Mouse (Mus musculus): ENCODE data around the gene D230025D16Rik. TPM values are rescaled to one million over a fixed set of nuclear protein-coding genes. Genes with fewer than 3 reads are reported as not detected.
"Not testable (repeated sequence)": the region's sequence is repeated elsewhere in the genome, so short reads cannot be mapped to it uniquely, and the experiment has no call there.

D230025D16Rik gene
- 0.63 and 1.3 TPM in 2 replicates for polyA plus RNA-seq (2012)

- Histone ChIP-seq H3K4me1 (ENCODE audit: control insufficient read depth) (peaks cover 36% of the 10 kb centered on the region), H3K4me3 (replicated peaks) (peak within 1 kb of the TSS; percentile 67), H3K36me3 (ENCODE audit: control insufficient read depth) (peaks cover 24% of the 10 kb centered on the region), H3K27me3 (ENCODE audit: control insufficient read depth) (no peaks in the 10 kb centered on the region), H3K9me3 (ENCODE audit: control insufficient read depth, low read length) (no peaks in the 10 kb centered on the region)
- no peak for TF ChIP-seq TAL1 (IDR thresholded peaks at IDR 0.05; ENCODE audit: low read length)
- no peak for TF ChIP-seq GATA1 (IDR thresholded peaks at IDR 0.05; ENCODE audit: low read length)
These were observed at the start of gene D230025D16Rik for GRCm38 (mm10) chr8:105224413-105225271. TSS of gene D230025D16Rik (plus strand) at chr8:105225145.

- Histone ChIP-seq H3K27me3 (ENCODE audit: control insufficient read depth) (peaks cover 35% of the 10 kb centered on the region), H3K4me1 (ENCODE audit: control insufficient read depth) (peaks cover 12% of the 10 kb centered on the region)
- H3K36me3 ChIP-seq (ENCODE audit: control insufficient read depth); H3K9me3 ChIP-seq (ENCODE audit: control insufficient read depth, low read length); H3K4me3 ChIP-seq (replicated peaks): not testable (repeated sequence)
These were observed 49.7 kb upstream of the D230025D16Rik start for GRCm38 (mm10) chr8:105175287-105175686.

GRCm38 (mm10) chr8:105178211-105178800 lies 46.6 kb upstream of the D230025D16Rik start:
- no peak overlapping the region for H3K4me3 ChIP-seq (replicated peaks)
- H3K36me3 ChIP-seq (ENCODE audit: control insufficient read depth), result no peaks in the 10 kb centered on the region
- TF ChIP-seq GATA1 (IDR thresholded peaks at IDR 0.05; ENCODE audit: low read length) (no peak), TAL1 (IDR thresholded peaks at IDR 0.05; ENCODE audit: low read length) (no peak)
- no peaks in the 10 kb centered on the region for H3K4me1 ChIP-seq (ENCODE audit: control insufficient read depth)
- H3K9me3 ChIP-seq (ENCODE audit: control insufficient read depth, low read length), result no peaks in the 10 kb centered on the region
- peaks cover 7% of the 10 kb centered on the region for H3K27me3 ChIP-seq (ENCODE audit: control insufficient read depth)

- no peaks in the 10 kb centered on the region for H3K36me3 ChIP-seq (ENCODE audit: control insufficient read depth)
These were observed 42.7 kb upstream of the D230025D16Rik start for GRCm38 (mm10) chr8:105182201-105182600.

GRCm38 (mm10) chr8:105186467-105187005 lies 38.4 kb upstream of the D230025D16Rik start:
- no peaks in the 10 kb centered on the region for H3K27me3 ChIP-seq (ENCODE audit: control insufficient read depth)
- TF ChIP-seq GATA1 (IDR thresholded peaks at IDR 0.05; ENCODE audit: low read length) (no peak), TAL1 (IDR thresholded peaks at IDR 0.05; ENCODE audit: low read length) (no peak)
- no peaks in the 10 kb centered on the region for H3K36me3 ChIP-seq (ENCODE audit: control insufficient read depth)
- no peaks in the 10 kb centered on the region for H3K9me3 ChIP-seq (ENCODE audit: control insufficient read depth, low read length)
- H3K4me1 ChIP-seq (ENCODE audit: control insufficient read depth), result no peaks in the 10 kb centered on the region
- no peak overlapping the region for H3K4me3 ChIP-seq (replicated peaks)

More at GRCm38 (mm10) chr8:105182201-105182600, 42.7 kb upstream of the D230025D16Rik start:
- Histone ChIP-seq H3K4me1 (ENCODE audit: control insufficient read depth) (no peaks in the 10 kb centered on the region), H3K27me3 (ENCODE audit: control insufficient read depth) (no peaks in the 10 kb centered on the region), H3K9me3 (ENCODE audit: control insufficient read depth, low read length) (no peaks in the 10 kb centered on the region), H3K4me3 (replicated peaks) (no peak overlapping the region)
- TF ChIP-seq TAL1 (IDR thresholded peaks at IDR 0.05; ENCODE audit: low read length) (no peak), GATA1 (IDR thresholded peaks at IDR 0.05; ENCODE audit: low read length) (no peak)

- Histone ChIP-seq H3K4me3 (replicated peaks) (no peak overlapping the region), H3K4me1 (ENCODE audit: control insufficient read depth) (no peaks in the 10 kb centered on the region), H3K9me3 (ENCODE audit: control insufficient read depth, low read length) (no peaks in the 10 kb centered on the region), H3K36me3 (ENCODE audit: control insufficient read depth) (no peaks in the 10 kb centered on the region), H3K27me3 (ENCODE audit: control insufficient read depth) (no peaks in the 10 kb centered on the region)
- no peak for TF ChIP-seq TAL1 (IDR thresholded peaks at IDR 0.05; ENCODE audit: low read length)
- no peak for TF ChIP-seq GATA1 (IDR thresholded peaks at IDR 0.05; ENCODE audit: low read length)
These were observed 32.8 kb upstream of the D230025D16Rik start for GRCm38 (mm10) chr8:105192182-105192581.

- Histone ChIP-seq H3K27me3 (ENCODE audit: control insufficient read depth) (no peaks in the 10 kb centered on the region), H3K4me1 (ENCODE audit: control insufficient read depth) (peaks cover 9% of the 10 kb centered on the region), H3K36me3 (ENCODE audit: control insufficient read depth) (no peaks in the 10 kb centered on the region), H3K9me3 (ENCODE audit: control insufficient read depth, low read length) (no peaks in the 10 kb centered on the region), H3K4me3 (replicated peaks) (no peak overlapping the region)
- TF ChIP-seq GATA1 (IDR thresholded peaks at IDR 0.05; ENCODE audit: low read length) (no peak), TAL1 (IDR thresholded peaks at IDR 0.05; ENCODE audit: low read length) (no peak)
These were observed 19.2 kb upstream of the D230025D16Rik start for GRCm38 (mm10) chr8:105205748-105206147.

GRCm38 (mm10) chr8:105206766-105207275 lies 18.1 kb upstream of the D230025D16Rik start:
- H3K27me3 ChIP-seq (ENCODE audit: control insufficient read depth), result no peaks in the 10 kb centered on the region
- H3K4me3 ChIP-seq (replicated peaks), result no peak overlapping the region
- no peaks in the 10 kb centered on the region for H3K36me3 ChIP-seq (ENCODE audit: control insufficient read depth)
- peaks cover 9% of the 10 kb centered on the region for H3K4me1 ChIP-seq (ENCODE audit: control insufficient read depth)
- no peaks in the 10 kb centered on the region for H3K9me3 ChIP-seq (ENCODE audit: control insufficient read depth, low read length)
- TF ChIP-seq TAL1 (IDR thresholded peaks at IDR 0.05; ENCODE audit: low read length) (no peak), GATA1 (IDR thresholded peaks at IDR 0.05; ENCODE audit: low read length) (no peak)

- Histone ChIP-seq H3K36me3 (ENCODE audit: control insufficient read depth) (no peaks in the 10 kb centered on the region), H3K27me3 (ENCODE audit: control insufficient read depth) (no peaks in the 10 kb centered on the region), H3K4me3 (replicated peaks) (no peak overlapping the region), H3K4me1 (ENCODE audit: control insufficient read depth) (peaks cover 9% of the 10 kb centered on the region), H3K9me3 (ENCODE audit: control insufficient read depth, low read length) (no peaks in the 10 kb centered on the region)
- no peak for TF ChIP-seq GATA1 (IDR thresholded peaks at IDR 0.05; ENCODE audit: low read length)
- TF ChIP-seq TAL1 (IDR thresholded peaks at IDR 0.05; ENCODE audit: low read length), result no peak
These were observed 17.2 kb upstream of the D230025D16Rik start for GRCm38 (mm10) chr8:105207675-105208273.

Data from erythroblast, embryonic 14.5 days (primary cell).